Mouse (Mus musculus) liver, embryonic 14.5 days (tissue): ENCODE measurements around the gene Gpx4. TPM values are rescaled to one million over a fixed set of nuclear protein-coding genes. Genes with fewer than 3 reads are reported as not detected.

ENCODE experiments used
- ATAC-seq: fragments of 200-750 bp; cut with Nextera tagmentation; 2 replicates; pipeline ENCODE4 v1.8.0; 2017; ENCODE audit warnings: moderate number of reproducible peaks, mild to moderate bottlenecking, moderate library complexity; ENCODE audit not compliant: insufficient read depth
- DNase-seq, 3 experiments: peaks; one replicate each; pipeline ENCODE4 v3.0.0-alpha.2; 2012 to 2013; ENCODE audit warnings: low read depth in 3 of 3, low spot score in 3 of 3
- H3K27ac ChIP-seq: fragments of 300-500 bp; sonication (generic); 2 replicates; pipeline ENCODE4 v1.5.1; 2014; ENCODE audit warnings: moderate library complexity, mild to moderate bottlenecking, control low read depth, inconsistent platforms
- H3K27me3 ChIP-seq: fragments of 300-500 bp; sonication (generic); 2 replicates; pipeline ENCODE4 v1.6.1; 2014; ENCODE audit warnings: mild to moderate bottlenecking, low read length, moderate library complexity; ENCODE audit not compliant: control insufficient read depth, insufficient read depth
- H3K36me3 ChIP-seq: fragments of 300-500 bp; sonication (generic); replicated peaks from 2 replicates; pipeline ENCODE4 v1.6.1; 2014; ENCODE audit warnings: low read depth; ENCODE audit not compliant: control insufficient read depth, insufficient read depth
- H3K4me1 ChIP-seq, 2 experiments: fragments of 200-500 bp in 1 of 2; fragments of 300-500 bp in 1 of 2; sonication (generic) in 1 of 2; replicated peaks; 2 replicates each; pipeline ENCODE4 v1.6.1; 2012 to 2014; ENCODE audit warnings: antibody characterized with exemption in 1 of 2, inconsistent platforms in 1 of 2, low read length in 1 of 2; ENCODE audit not compliant: control insufficient read depth in 2 of 2, insufficient read depth in 2 of 2
- H3K4me2 ChIP-seq: fragments of 300-500 bp; sonication (generic); 2 replicates; pipeline ENCODE4 v1.6.1; 2014; ENCODE audit warnings: low read depth, mild to moderate bottlenecking, control low read depth, moderate library complexity
- H3K4me3 ChIP-seq, 2 experiments: fragments of 200-500 bp in 1 of 2; fragments of 300-500 bp in 1 of 2; sonication (generic) in 1 of 2; 2 replicates each; pipeline ENCODE4 v1.5.1; 2012 to 2014; ENCODE audit warnings: low read depth in 2 of 2, low read length in 2 of 2, mild to moderate bottlenecking in 2 of 2, control low read depth in 1 of 2, inconsistent platforms in 1 of 2, moderate library complexity in 1 of 2; ENCODE audit not compliant: insufficient read depth in 1 of 2
- H3K9ac ChIP-seq: fragments of 300-500 bp; sonication (generic); replicated peaks from 2 replicates; pipeline ENCODE4 v1.6.1; 2014; ENCODE audit warnings: mild to moderate bottlenecking, control low read depth, moderate library complexity
- H3K9me3 ChIP-seq: fragments of 300-500 bp; sonication (generic); 2 replicates; pipeline ENCODE4 v1.6.1; 2016; ENCODE audit warnings: low read length, mixed read lengths; ENCODE audit not compliant: control insufficient read depth
- CTCF ChIP-seq: IDR thresholded peaks from 2 replicates; pipeline ENCODE4 v1.5.1; 2016; ENCODE audit warnings: antibody characterized with exemption, low read depth, control low read depth
- EP300 ChIP-seq: IDR thresholded peaks from 2 replicates; pipeline ENCODE4 v1.6.1; 2016; ENCODE audit warnings: antibody characterized with exemption, low read depth
- WGBS: fragments of 180-500 bp; shearing (Covaris S2); extraction: QIAGEN DNeasy Blood & Tissue Kit; methylation state at CpG from one replicate; pipeline ENCODE4 v1.1.7; 2014; ENCODE audit not compliant: insufficient replicate concordance; 5-methylcytosine and 5-hydroxymethylcytosine counted together
- polyA plus RNA-seq, 2 experiments: library from polyadenylated mRNA; depleted of rRNA in 1 of 2; stranded (reverse) in 1 of 2; unstranded in 1 of 2; fragments of >200 nt; fragmentation: Nextera tagmentation in 1 of 2; extraction: Ambion mirVana in 1 of 2; gene quantifications; 2 replicates each; pipeline versions ENCODE4 v1.2.1 to v1.2.3; 2012 to 2014

Gpx4 gene
- polyA plus RNA-seq, 2 experiments, result 388 to 724 TPM

GRCm38 (mm10) chr10:80004233-80004705 is 42.7 kb upstream of the Gpx4 start:
- Histone ChIP-seq H3K9me3 (no peaks in the 10 kb centered on the region), H3K36me3 (peaks cover 42% of the 10 kb centered on the region), H3K27me3 (no peaks in the 10 kb centered on the region), H3K4me2 (no peak overlapping the region), H3K4me1 (peaks cover 21 to 29% of the 10 kb centered on the region in 2 experiments), H3K4me3 (no peak overlapping the region), H3K9ac (no peak overlapping the region), H3K27ac (no peak overlapping the region)
- ATAC-seq (no peak), DNase-seq (no peak)
- WGBS, result 63% methylated on average over 8 of the region's 8 CpGs
- TF ChIP-seq CTCF, result no peak
- no peak for TF ChIP-seq EP300

DNA sequence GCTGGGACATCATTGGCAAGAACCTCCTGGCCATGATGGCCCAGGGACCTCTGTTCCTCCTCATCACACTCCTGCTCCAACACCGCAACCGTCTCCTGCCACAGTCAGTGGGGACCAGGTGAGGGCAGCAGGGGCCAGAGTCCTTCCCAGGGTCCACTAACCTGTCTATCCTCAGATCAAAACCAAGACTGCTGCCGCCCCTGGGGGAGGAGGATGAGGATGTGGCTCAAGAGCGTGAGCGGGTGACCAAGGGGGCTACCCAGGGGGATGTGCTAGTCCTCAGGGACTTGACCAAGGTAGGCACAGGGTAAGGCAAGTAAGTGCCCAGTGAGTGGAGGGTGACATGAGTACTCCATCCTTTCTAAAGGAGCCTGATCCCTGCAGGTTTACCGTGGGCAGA is 35.2 kb upstream of the Gpx4 start:
- Histone ChIP-seq H3K27ac (no peak overlapping the region), H3K4me2 (no peak overlapping the region), H3K9me3 (peaks cover 15% of the 10 kb centered on the region), H3K9ac (no peak overlapping the region), H3K4me3 (no peak overlapping the region), H3K27me3 (no peaks in the 10 kb centered on the region), H3K4me1 (peaks cover under 1 to 5% of the 10 kb centered on the region in 2 experiments; a peak in 2 of 4 replicates), H3K36me3 (peaks cover 67% of the 10 kb centered on the region)
- WGBS, result 86% methylated on average over 6 of the region's 6 CpGs
- no peak for TF ChIP-seq CTCF
- TF ChIP-seq EP300, result no peak
- DNase-seq (no peak), ATAC-seq (no peak)

DNA sequence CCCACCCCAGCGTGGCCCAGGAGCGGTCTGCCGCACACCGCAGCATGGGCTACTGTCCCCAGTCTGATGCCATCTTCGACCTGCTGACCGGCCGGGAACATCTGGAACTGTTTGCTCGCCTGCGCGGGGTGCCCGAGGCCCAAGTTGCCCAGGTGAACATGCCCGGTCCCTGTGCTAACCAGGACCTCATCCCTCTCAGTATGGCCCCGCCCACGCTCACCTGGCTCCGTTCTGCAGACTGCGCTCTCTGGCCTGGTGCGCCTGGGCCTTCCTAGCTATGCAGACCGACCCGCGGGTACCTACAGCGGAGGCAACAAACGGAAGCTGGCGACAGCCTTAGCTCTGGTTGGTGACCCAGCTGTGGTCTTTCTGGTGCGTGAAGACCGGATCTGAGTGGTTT is 33.4 kb upstream of the Gpx4 start:
- Histone ChIP-seq H3K9ac (no peak overlapping the region), H3K4me3 (no peak overlapping the region), H3K9me3 (peaks cover 15% of the 10 kb centered on the region), H3K27ac (no peak overlapping the region), H3K36me3 (peaks cover 52% of the 10 kb centered on the region), H3K27me3 (no peaks in the 10 kb centered on the region), H3K4me1 (peaks cover 8 to 11% of the 10 kb centered on the region in 2 experiments), H3K4me2 (no peak overlapping the region)
- DNase-seq (no peak), ATAC-seq (no peak)
- TF ChIP-seq CTCF (no peak), EP300 (no peak)
- WGBS, result 77% methylated on average over 25 of the region's 25 CpGs

DNA sequence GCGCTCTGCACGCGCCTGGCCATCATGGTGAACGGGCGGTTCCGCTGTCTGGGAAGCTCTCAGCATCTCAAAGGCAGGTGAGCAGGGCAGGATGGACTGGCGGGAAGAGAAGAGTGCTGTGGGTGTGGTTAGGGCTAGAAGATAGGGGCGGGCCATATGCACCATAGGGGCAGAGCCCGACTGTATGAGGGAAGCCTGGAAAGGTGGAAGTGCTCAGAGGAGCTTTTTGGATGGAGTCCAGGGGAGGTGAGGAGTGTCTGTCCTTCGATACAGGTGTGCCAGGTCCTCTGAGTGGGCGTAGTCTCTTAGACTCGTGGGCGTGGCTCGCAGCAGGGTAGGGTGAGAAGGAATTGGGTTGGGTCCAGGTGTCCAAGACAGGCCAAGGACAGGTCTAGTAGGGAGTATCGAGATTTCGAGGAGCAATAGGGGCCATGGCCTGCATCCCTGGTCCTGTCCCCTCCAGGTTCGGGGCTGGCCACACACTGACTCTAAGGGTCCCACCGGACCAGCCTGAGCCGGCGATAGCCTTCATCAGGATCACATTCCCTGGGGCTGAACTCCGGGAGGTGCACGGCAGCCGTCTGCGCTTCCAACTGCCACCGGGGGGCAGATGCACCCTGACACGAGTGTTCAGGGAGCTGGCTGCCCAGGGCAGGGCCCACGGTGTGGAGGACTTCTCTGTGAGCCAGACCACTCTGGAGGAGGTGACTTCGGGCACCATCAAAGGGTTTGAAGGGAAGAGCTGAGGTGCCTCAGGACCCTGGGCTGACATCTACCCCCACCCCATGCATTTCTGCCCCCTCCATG is 32.3 kb upstream of the Gpx4 start:
- no peaks in the 10 kb centered on the region for H3K27me3 ChIP-seq
- no peak overlapping the region for H3K9ac ChIP-seq
- peaks cover 15% of the 10 kb centered on the region for H3K9me3 ChIP-seq
- WGBS, result 69% methylated on average over 28 of the region's 28 CpGs
- peaks cover 18 to 19% of the 10 kb centered on the region in 2 experiments for H3K4me1 ChIP-seq
- H3K4me3 ChIP-seq, result no peak overlapping the region
- no peak for TF ChIP-seq EP300
- peak; percentile 61 for TF ChIP-seq CTCF
- DNase-seq (no peak), ATAC-seq (no peak)
- no peak overlapping the region for H3K4me2 ChIP-seq
- H3K36me3 ChIP-seq, result peaks cover 41% of the 10 kb centered on the region
- no peak overlapping the region for H3K27ac ChIP-seq

DNA sequence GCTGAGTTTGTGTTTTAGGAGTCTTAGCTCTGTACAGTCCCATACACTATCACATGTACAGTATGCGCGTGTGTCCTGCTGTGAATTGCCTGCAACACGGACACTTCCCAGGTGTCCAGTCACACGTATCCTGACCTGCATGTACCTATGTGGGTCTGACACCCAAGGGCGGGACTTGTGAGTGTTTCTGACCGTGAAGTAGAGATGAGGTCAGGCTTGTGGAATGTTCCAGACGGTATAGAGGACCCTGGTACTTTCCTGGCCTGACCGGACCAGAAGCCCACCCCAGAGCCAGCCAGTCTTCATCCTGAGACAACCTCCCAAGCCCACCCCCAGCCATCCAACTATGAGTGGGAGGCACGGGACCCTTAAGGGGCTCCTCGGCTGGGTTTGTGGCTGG is 31.4 kb upstream of the Gpx4 start:
- TF ChIP-seq CTCF, result no peak
- TF ChIP-seq EP300, result no peak
- Histone ChIP-seq H3K4me3 (no peak overlapping the region), H3K4me1 (peaks cover 18 to 20% of the 10 kb centered on the region in 2 experiments), H3K4me2 (no peak overlapping the region), H3K27ac (no peak overlapping the region), H3K9ac (no peak overlapping the region), H3K9me3 (peaks cover 7% of the 10 kb centered on the region), H3K36me3 (peaks cover 32% of the 10 kb centered on the region), H3K27me3 (no peaks in the 10 kb centered on the region)
- ATAC-seq, result no peak
- DNase-seq, result no peak
- 86% methylated on average over 10 of the region's 10 CpGs for WGBS
